Mouse (Mus musculus) neural tube, embryonic 11.5 days (tissue): ENCODE data around the gene Dvl3. TPM values are rescaled to one million over a fixed set of nuclear protein-coding genes. Genes with fewer than 3 reads are reported as not detected.
A peak's percentile ranks its signal among the peaks of the same experiment; 100 is the strongest.

ENCODE experiments used
- ATAC-seq: fragments of 200-750 bp; cut with Nextera tagmentation; 2 replicates; pipeline ENCODE4 v1.8.0; 2017; ENCODE audit warnings: moderate number of reproducible peaks, mild to moderate bottlenecking, moderate TSS enrichment, moderate library complexity; ENCODE audit not compliant: insufficient read depth, low FRiP score, low TSS enrichment
- DNase-seq: peaks from one replicate; pipeline ENCODE4 v3.0.0-alpha.2; 2015; ENCODE audit warnings: low spot score
- H3K27ac ChIP-seq: fragments of 300-500 bp; sonication (generic); 2 replicates; pipeline ENCODE4 v1.5.1; 2014; ENCODE audit warnings: low read depth, mild to moderate bottlenecking, low read length
- H3K27me3 ChIP-seq: fragments of 300-500 bp; sonication (generic); 2 replicates; pipeline ENCODE4 v1.6.1; 2014; ENCODE audit warnings: mild to moderate bottlenecking, low read length, mixed read lengths; ENCODE audit not compliant: control insufficient read depth, insufficient read depth
- H3K36me3 ChIP-seq: fragments of 300-500 bp; sonication (generic); 2 replicates; pipeline ENCODE4 v1.6.1; 2014; ENCODE audit warnings: mild to moderate bottlenecking, low read length, moderate library complexity, mixed read lengths; ENCODE audit not compliant: control insufficient read depth, insufficient read depth
- H3K4me1 ChIP-seq: fragments of 300-500 bp; sonication (generic); 2 replicates; pipeline ENCODE4 v1.6.1; 2014; ENCODE audit warnings: low read length, mixed read lengths; ENCODE audit not compliant: control insufficient read depth, insufficient read depth
- H3K4me2 ChIP-seq: fragments of 300-500 bp; sonication (generic); 2 replicates; pipeline ENCODE4 v1.6.1; 2014; ENCODE audit warnings: low read depth, mild to moderate bottlenecking, moderate library complexity
- H3K4me3 ChIP-seq: fragments of 300-500 bp; sonication (generic); 2 replicates; pipeline ENCODE4 v1.5.1; 2014; ENCODE audit warnings: low read depth, low read length
- H3K9ac ChIP-seq: fragments of 300-500 bp; sonication (generic); 2 replicates; pipeline ENCODE4 v1.6.1; 2014; ENCODE audit warnings: mild to moderate bottlenecking, low read length
- H3K9me3 ChIP-seq: fragments of 300-500 bp; sonication (generic); 2 replicates; pipeline ENCODE4 v1.6.1; 2016; ENCODE audit warnings: low read length; ENCODE audit not compliant: control insufficient read depth
- WGBS: fragments of 180-500 bp; shearing (Covaris S2); extraction: QIAGEN DNeasy Blood & Tissue Kit; methylation state at CpG from one replicate; pipeline ENCODE4 v1.1.7; 2014; 5-methylcytosine and 5-hydroxymethylcytosine counted together
- polyA plus RNA-seq: library from polyadenylated mRNA; unstranded; fragments of >200 nt; fragmentation: Nextera tagmentation; extraction: Ambion mirVana; gene quantifications from 2 replicates; pipeline ENCODE4 v1.2.1, GENCODE M21; 2014

Gene Dvl3
- polyA plus RNA-seq: 58.1 and 62.7 TPM in 2 replicates

DNA sequence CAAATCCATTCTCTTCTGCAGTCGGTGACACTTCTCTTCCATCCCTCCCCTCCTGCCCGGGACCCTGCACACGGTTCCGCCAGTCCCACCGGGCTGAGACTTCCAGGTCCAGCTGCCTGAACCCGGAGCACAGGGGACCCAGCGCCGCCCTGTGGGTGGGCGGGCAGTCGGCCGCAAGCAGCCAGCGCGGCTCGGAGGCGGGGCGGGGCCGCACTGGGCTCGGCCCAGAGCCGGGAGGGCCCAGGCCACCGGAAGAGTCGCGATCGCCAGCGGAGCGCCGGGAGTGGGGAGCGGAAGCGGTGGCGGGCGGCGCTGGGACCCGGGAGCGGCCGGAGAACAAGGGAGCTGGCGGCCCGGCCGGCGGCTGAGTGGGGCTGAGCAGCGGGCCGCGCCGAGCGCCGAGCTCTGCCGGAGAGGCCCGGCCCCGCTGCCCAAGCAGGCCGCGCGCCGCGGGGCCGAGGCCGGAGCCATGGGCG lies at the start of gene Dvl3:
Dvl3 (plus strand) TSS at position 257 of the 476 bp plus-strand sequence.
- H3K4me1 ChIP-seq: peaks cover 10% of the 10 kb centered on the region; the same call in 1 of the 2 replicates
- under 1% methylated on average over 44 of the region's 55 CpGs for WGBS
- peaks cover 5% of the 10 kb centered on the region; the same call in 1 of the 2 replicates for H3K36me3 ChIP-seq
- H3K9ac ChIP-seq: peak within 1 kb of the TSS; percentile 97
- DNase-seq (peak; percentile 95), ATAC-seq (peak; percentile 95)
- H3K27ac ChIP-seq: peak within 1 kb of the TSS; percentile 83
- peak within 1 kb of the TSS; percentile 97 for H3K4me3 ChIP-seq
- peak within 1 kb of the TSS; percentile 48 for H3K4me2 ChIP-seq
- H3K9me3 ChIP-seq: no peaks in the 10 kb centered on the region
- no peaks in the 10 kb centered on the region for H3K27me3 ChIP-seq

DNA sequence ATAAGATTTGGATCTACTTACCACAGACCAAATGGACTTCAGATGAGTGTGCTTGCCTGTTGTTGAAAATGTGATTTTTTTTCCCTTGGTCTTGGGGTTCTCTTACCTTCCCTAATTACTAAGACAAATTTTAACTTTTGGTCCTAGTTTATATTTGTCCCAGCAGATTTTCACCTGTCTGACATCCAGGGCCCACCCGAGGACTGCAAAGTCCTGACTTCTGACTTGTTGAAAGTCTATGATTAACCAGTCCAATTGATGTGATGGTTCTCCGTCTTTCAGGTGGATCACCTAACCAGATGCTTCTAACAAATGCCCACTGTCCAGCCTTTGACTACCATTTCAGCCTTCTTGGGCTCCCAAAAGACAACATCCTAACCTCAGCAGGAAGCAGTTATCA lies 45.8 kb upstream of the Dvl3 start:
- H3K9me3 ChIP-seq: no peaks in the 10 kb centered on the region
- no peak overlapping the region for H3K4me3 ChIP-seq
- H3K27ac ChIP-seq: no peak overlapping the region
- no peaks in the 10 kb centered on the region for H3K36me3 ChIP-seq
- H3K9ac ChIP-seq: no peak overlapping the region
- no peaks in the 10 kb centered on the region for H3K4me1 ChIP-seq
- no peak for DNase-seq
- 86% methylated on average over 2 of the region's 2 CpGs for WGBS
- H3K4me2 ChIP-seq: no peak overlapping the region
- no peak for ATAC-seq
- no peaks in the 10 kb centered on the region for H3K27me3 ChIP-seq

DNA sequence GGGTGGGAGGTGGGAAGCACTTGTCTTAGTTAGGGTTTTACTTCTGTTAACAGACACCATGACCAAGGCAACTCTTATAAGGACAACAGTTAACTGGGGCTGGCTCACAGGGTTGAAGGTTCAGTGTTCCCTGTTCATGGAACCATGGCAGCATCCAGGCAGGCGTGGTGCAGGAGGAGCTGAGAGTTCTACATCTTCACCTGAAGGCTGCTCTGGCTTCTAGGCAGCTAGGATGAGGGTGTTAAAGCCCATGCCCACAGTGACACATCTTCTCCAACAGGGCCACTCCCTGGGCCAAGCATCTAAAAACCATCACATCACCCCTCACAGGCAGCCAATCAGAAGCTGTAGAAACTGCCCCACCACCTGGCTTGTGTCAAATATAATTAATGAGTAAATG lies 45.1 kb upstream of the Dvl3 start:
- Histone ChIP-seq H3K27ac (no peak overlapping the region), H3K36me3 (no peaks in the 10 kb centered on the region), H3K4me1 (no peaks in the 10 kb centered on the region), H3K27me3 (no peaks in the 10 kb centered on the region), H3K9me3 (no peaks in the 10 kb centered on the region), H3K4me2 (no peak overlapping the region), H3K9ac (no peak overlapping the region), H3K4me3 (no peak overlapping the region)
- no peak for ATAC-seq
- WGBS: 81% methylated on average over 1 of the region's 1 CpGs
- DNase-seq: no peak

DNA sequence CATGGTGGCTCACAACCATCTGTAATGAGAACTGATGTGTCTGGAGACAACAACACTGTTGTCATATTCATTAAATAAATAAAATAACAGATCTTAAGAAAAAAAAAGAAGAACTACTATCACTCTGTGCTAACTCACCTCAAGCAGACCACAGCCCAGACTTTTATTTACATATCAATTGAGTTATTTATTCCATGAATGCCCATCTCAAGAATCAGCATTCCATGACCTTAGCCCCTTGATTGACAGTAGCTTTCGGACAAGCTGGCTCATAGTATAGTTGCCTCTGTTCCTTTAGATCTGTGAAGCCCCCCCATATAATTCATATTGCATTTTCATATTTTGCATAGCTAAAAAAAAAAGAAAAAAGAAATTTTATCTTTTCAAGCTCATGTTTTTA lies 43.0 kb upstream of the Dvl3 start:
- DNase-seq: no peak
- Histone ChIP-seq H3K27me3 (no peaks in the 10 kb centered on the region), H3K4me1 (no peaks in the 10 kb centered on the region), H3K9me3 (no peaks in the 10 kb centered on the region), H3K36me3 (no peaks in the 10 kb centered on the region), H3K27ac (no peak overlapping the region), H3K4me2 (no peak overlapping the region), H3K4me3 (no peak overlapping the region), H3K9ac (no peak overlapping the region)
- no peak for ATAC-seq
- 90% methylated on average over 1 of the region's 1 CpGs for WGBS

DNA sequence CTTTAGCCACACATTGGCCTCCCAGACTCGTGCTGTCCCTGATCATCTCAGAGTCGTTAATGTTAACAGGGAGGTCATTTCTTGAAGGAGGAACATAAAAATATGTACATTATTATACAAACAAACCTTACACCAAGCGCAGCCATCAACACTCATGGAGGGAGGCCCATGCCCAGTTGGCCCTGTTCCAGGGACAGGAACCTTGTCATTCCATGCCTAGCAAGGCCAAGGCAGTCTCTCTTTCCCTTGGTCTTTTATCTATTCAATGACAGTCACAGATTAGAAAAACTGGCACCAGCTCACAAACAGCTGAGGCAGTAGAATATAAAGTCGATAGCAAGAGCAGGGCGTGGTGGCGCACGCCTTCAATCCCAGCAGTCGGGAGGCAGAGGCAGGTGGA lies 42.6 kb upstream of the Dvl3 start:
- Histone ChIP-seq H3K4me2 (no peak overlapping the region), H3K9me3 (no peaks in the 10 kb centered on the region), H3K27ac (no peak overlapping the region), H3K36me3 (no peaks in the 10 kb centered on the region), H3K4me3 (no peak overlapping the region), H3K9ac (no peak overlapping the region), H3K27me3 (no peaks in the 10 kb centered on the region), H3K4me1 (no peaks in the 10 kb centered on the region)
- DNase-seq (no peak), ATAC-seq (no peak)
- WGBS: 95% methylated on average over 8 of the region's 8 CpGs

DNA sequence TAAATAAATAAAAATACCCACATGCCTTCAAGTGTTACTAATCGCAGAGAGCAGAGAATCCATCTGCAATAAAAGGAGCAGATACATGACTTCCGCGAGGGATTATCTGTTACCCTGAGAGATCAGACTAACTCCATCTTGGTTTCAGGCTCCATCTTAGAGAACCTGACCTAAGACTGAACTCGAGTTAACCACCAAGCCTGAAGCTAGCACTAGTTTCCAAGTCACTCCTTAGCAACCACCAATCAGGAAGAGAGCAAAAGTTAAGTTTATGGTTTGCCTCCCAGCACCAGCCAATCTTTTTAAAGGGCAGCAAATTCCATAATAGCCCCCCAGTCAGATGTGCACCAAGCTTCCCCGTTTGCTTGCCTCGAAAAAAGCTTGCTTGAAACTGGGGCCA lies 42.0 kb upstream of the Dvl3 start:
- WGBS: 85% methylated on average over 6 of the region's 6 CpGs
- no peaks in the 10 kb centered on the region for H3K27me3 ChIP-seq
- ATAC-seq: no peak
- no peak overlapping the region for H3K4me2 ChIP-seq
- no peaks in the 10 kb centered on the region for H3K36me3 ChIP-seq
- no peak overlapping the region for H3K4me3 ChIP-seq
- no peak overlapping the region for H3K9ac ChIP-seq
- H3K4me1 ChIP-seq: no peaks in the 10 kb centered on the region
- no peak overlapping the region for H3K27ac ChIP-seq
- DNase-seq: no peak
- H3K9me3 ChIP-seq: no peaks in the 10 kb centered on the region

DNA sequence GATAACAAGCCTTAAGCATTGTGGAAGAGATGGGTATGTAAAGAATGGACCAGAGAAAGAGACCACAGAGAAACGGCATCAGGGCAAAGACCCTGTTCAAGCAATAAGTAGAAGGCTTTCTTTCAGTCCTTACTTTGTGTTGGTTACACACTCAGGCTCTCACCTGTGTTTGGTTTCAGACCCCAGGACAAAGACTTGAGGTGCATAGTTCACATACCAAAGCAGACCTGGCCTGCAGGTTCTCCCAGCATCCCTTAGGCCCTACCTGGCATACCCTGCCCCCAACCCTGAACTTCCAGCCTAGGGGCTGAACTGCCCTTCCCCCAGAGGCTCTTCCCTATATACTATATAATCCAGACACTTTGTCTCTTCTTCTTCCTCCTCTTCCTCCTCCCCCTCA lies 41.4 kb upstream of the Dvl3 start:
- 95% methylated on average over 1 of the region's 1 CpGs for WGBS
- no peaks in the 10 kb centered on the region for H3K36me3 ChIP-seq
- no peak overlapping the region for H3K4me3 ChIP-seq
- no peak overlapping the region for H3K9ac ChIP-seq
- DNase-seq: no peak
- H3K4me2 ChIP-seq: no peak overlapping the region
- ATAC-seq: no peak
- H3K9me3 ChIP-seq: no peaks in the 10 kb centered on the region
- no peak overlapping the region for H3K27ac ChIP-seq
- H3K27me3 ChIP-seq: no peaks in the 10 kb centered on the region
- no peaks in the 10 kb centered on the region for H3K4me1 ChIP-seq

DNA sequence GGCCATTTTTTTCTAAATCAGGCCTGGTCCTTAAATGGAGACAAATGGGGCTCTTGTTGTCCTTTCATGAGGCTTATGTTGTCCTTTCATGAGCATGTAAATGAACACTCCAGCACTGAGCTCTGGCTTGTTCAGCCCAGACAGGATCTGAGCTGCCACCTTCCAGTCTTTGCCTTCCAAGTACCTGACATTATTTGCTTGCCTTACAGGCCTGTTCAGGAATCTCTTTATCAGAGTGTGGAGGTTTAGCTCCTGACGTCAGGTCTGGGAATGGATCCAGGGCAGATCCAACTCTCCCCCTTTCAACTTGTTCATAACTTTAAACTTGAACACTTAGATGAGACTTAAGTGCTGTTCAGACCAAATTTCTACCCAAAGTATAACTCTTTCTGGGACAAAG lies 39.9 kb upstream of the Dvl3 start:
- Histone ChIP-seq H3K9ac (no peak overlapping the region), H3K4me3 (no peak overlapping the region), H3K4me1 (no peaks in the 10 kb centered on the region), H3K9me3 (no peaks in the 10 kb centered on the region), H3K27ac (no peak overlapping the region), H3K4me2 (no peak overlapping the region), H3K36me3 (no peaks in the 10 kb centered on the region), H3K27me3 (no peaks in the 10 kb centered on the region)
- ATAC-seq: no peak
- WGBS: 54% methylated on average over 1 of the region's 1 CpGs
- no peak for DNase-seq

DNA sequence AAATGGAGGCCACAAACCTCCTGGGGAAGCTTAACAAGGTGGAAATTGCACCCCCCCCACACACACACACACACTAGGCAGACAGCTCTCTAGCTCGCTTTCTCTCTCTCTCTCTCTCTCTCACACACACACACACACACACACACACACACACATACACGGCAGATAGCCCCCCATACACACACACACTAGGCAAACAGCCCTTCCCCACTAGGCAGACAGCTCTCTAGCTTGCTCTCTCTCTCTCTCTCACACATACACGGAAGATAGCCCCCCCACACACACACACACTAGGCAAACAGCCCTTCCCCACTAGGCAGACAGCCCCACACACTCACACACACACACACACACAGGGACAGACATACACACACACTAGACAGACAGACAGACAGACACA lies 39.5 kb upstream of the Dvl3 start:
- Histone ChIP-seq H3K9me3 (no peaks in the 10 kb centered on the region), H3K4me2 (no peak overlapping the region), H3K36me3 (no peaks in the 10 kb centered on the region), H3K27me3 (no peaks in the 10 kb centered on the region), H3K4me1 (no peaks in the 10 kb centered on the region), H3K4me3 (no peak overlapping the region), H3K9ac (no peak overlapping the region), H3K27ac (no peak overlapping the region)
- DNase-seq: no peak
- no peak for ATAC-seq
- 62% methylated on average over 3 of the region's 3 CpGs for WGBS
